Mouse (Mus musculus) lung, embryonic 14.5 days (tissue): ENCODE measurements around the gene P2ry12. TPM values are rescaled to one million over a fixed set of nuclear protein-coding genes. Genes with fewer than 3 reads are reported as not detected.
A peak's percentile ranks its signal among the peaks of the same experiment; 100 is the strongest.

ENCODE experiments used
- ATAC-seq: fragments of 200-750 bp; cut with Nextera tagmentation; 2 replicates; pipeline ENCODE4 v1.8.0; 2017; ENCODE audit warnings: mild to moderate bottlenecking, moderate TSS enrichment, moderate library complexity; ENCODE audit not compliant: insufficient read depth
- DNase-seq: peaks from one replicate; pipeline ENCODE4 v3.0.0-alpha.2; 2015
- H3K27ac ChIP-seq: fragments of 300-500 bp; sonication (generic); 2 replicates; pipeline ENCODE4 v1.5.1; 2014; ENCODE audit warnings: low read depth, mild to moderate bottlenecking, moderate library complexity
- H3K27me3 ChIP-seq: fragments of 300-500 bp; sonication (generic); 2 replicates; pipeline ENCODE4 v1.6.1; 2014; ENCODE audit warnings: low read length, control low read depth; ENCODE audit not compliant: insufficient read depth
- H3K36me3 ChIP-seq: fragments of 300-500 bp; sonication (generic); 2 replicates; pipeline ENCODE4 v1.6.1; 2014; ENCODE audit warnings: control low read depth; ENCODE audit not compliant: insufficient read depth
- H3K4me1 ChIP-seq: fragments of 300-500 bp; sonication (generic); 2 replicates; pipeline ENCODE4 v1.6.1; 2014; ENCODE audit warnings: antibody characterized with exemption, control low read depth; ENCODE audit not compliant: insufficient read depth
- H3K4me2 ChIP-seq: fragments of 300-500 bp; sonication (generic); 2 replicates; pipeline ENCODE4 v1.6.1; 2014; ENCODE audit warnings: mild to moderate bottlenecking
- H3K4me3 ChIP-seq: fragments of 300-500 bp; sonication (generic); 2 replicates; pipeline ENCODE4 v1.5.1; 2014; ENCODE audit warnings: low read depth, low read length
- H3K9ac ChIP-seq: fragments of 300-500 bp; sonication (generic); 2 replicates; pipeline ENCODE4 v1.6.1; 2014
- H3K9me3 ChIP-seq: fragments of 300-500 bp; sonication (generic); 2 replicates; pipeline ENCODE4 v1.6.1; 2016; ENCODE audit warnings: low read depth, low read length, control low read depth
- CTCF ChIP-seq: IDR thresholded peaks from 2 replicates; pipeline ENCODE4 v1.5.1; 2016; ENCODE audit warnings: antibody characterized with exemption, low read depth
- WGBS: fragments of 180-500 bp; shearing (Covaris S2); extraction: QIAGEN DNeasy Blood & Tissue Kit; methylation state at CpG from one replicate; pipeline ENCODE4 v1.1.7; 2014; 5-methylcytosine and 5-hydroxymethylcytosine counted together
- polyA plus RNA-seq: library from polyadenylated mRNA; unstranded; fragments of >200 nt; fragmentation: Nextera tagmentation; extraction: Ambion mirVana; gene quantifications from 2 replicates; pipeline ENCODE4 v1.2.1, GENCODE M21; 2014

P2ry12 gene
- polyA plus RNA-seq, 1 experiment from 2014 or later = 2.6 TPM

DNA sequence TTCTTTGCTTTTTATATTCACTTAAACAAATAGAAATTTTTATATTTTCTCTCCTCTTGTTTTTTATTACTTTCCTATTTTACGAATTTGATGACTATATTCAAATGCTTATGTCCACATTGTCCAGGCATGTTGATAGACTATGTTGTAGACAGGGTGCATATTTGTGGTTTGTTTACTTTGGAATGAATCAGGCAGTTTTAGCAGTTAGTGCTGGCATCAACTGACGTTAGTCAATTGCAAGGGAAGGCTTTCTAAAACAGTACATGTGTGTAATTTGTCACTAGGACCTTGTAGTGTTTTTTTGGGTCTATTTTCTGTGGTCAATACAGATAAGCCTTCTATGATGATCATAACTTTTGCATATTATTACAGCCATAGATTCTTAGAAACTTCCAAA lies 27.9 kb upstream of the P2ry12 start:
- no peak overlapping the region for H3K4me2 ChIP-seq
- no peaks in the 10 kb centered on the region for H3K27me3 ChIP-seq
- H3K4me1 ChIP-seq = no peaks in the 10 kb centered on the region
- H3K9ac ChIP-seq = no peak overlapping the region
- DNase-seq (no peak), ATAC-seq (no peak)
- H3K36me3 ChIP-seq = no peaks in the 10 kb centered on the region
- H3K27ac ChIP-seq = no peak overlapping the region
- no peaks in the 10 kb centered on the region for H3K9me3 ChIP-seq
- TF ChIP-seq CTCF = no peak
- whole genome bisulfite sequencing = 40% methylated on average over 2 of the region's 2 CpGs
- no peak overlapping the region for H3K4me3 ChIP-seq

DNA sequence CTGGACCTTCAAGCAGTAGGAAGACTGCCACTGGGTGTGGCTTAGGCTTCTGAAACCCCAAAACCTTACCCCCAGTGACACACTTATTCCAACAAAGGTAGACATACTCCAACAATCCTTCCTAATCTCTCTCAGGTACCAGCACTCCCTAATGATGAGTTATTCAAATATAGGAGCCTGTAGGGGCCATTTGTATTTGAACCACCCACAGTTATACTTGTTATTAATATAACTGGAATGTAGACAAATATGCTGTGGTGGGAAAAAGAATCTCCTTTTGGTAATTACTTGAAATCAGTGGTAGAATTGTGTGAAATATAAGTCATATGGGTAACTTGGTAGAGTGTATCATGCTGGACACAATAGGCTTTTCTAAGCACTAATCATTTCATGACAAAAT lies 15.9 kb upstream of the P2ry12 start:
- TF ChIP-seq CTCF = no peak
- no peaks in the 10 kb centered on the region for H3K27me3 ChIP-seq
- no peak overlapping the region for H3K4me3 ChIP-seq
- no peak overlapping the region for H3K9ac ChIP-seq
- no peak overlapping the region for H3K4me2 ChIP-seq
- H3K27ac ChIP-seq = no peak overlapping the region
- ATAC-seq (0 out of 2 replicates have a peak, but pooled peaks have one; percentile 4), DNase-seq (no peak)
- no peaks in the 10 kb centered on the region for H3K4me1 ChIP-seq
- no peaks in the 10 kb centered on the region for H3K9me3 ChIP-seq
- H3K36me3 ChIP-seq = no peaks in the 10 kb centered on the region

DNA sequence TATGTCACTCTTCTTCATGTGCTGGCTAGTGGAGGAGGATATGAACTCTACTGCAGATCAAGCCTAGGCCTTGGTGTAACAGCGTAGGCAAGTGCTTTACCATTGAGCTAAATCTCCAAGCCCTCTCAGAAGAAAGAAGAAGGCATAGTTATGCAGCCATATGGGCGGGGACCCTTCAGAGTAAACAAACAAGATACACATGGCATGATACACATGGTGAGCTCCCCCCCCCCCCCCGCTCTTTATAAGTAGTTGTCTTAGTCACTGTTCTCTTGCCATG lies 15.5 kb upstream of the P2ry12 start:
- ATAC-seq = no peak
- no peaks in the 10 kb centered on the region for H3K4me1 ChIP-seq
- no peaks in the 10 kb centered on the region for H3K9me3 ChIP-seq
- no peak for DNase-seq
- 69% methylated on average over 3 of the region's 3 CpGs for WGBS
- no peak for TF ChIP-seq CTCF
- H3K27ac ChIP-seq = no peak overlapping the region
- H3K4me3 ChIP-seq = no peak overlapping the region
- no peak overlapping the region for H3K4me2 ChIP-seq
- H3K27me3 ChIP-seq = no peaks in the 10 kb centered on the region
- H3K9ac ChIP-seq = no peak overlapping the region
- no peaks in the 10 kb centered on the region for H3K36me3 ChIP-seq

DNA sequence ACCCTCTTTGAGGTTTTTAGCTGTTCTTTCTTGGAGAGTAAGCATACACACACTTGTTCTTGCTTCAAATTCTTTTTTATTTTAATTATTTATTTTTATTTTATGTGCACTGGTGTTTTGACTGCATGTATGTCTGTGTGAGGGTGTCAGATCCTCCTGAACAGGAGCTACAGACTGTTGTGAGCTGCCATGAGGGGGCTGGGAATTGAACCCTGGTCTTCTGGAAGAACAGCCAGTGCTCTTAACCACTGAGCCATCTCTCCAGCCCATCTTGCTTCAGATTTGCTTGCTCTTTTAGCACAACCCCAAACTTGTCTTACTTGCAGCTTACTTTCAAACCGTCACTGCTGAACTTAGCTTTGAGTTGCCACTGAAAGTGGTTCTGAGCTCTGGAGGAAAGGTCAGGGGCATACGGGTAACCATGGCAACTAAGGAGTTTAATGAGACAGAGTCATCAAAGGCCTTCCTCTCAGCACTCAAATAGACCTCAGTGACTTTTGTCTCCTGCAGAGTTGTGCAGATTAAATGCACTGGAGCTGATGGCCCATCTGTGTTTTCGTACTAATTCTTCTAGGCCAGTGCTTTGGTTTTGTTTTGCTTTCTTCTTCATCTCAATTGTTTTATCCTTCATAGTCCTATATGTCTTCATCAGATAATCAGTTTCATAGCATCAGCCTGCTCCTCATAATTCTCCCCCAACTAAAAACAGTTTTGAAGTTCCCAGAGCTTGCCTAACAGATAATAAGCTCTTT lies 15.0 kb upstream of the P2ry12 start:
- no peak overlapping the region for H3K27ac ChIP-seq
- peak; percentile 90 for ATAC-seq
- no peaks in the 10 kb centered on the region for H3K9me3 ChIP-seq
- peak; percentile 54 for DNase-seq
- H3K4me1 ChIP-seq = no peaks in the 10 kb centered on the region
- no peak overlapping the region for H3K9ac ChIP-seq
- no peaks in the 10 kb centered on the region for H3K36me3 ChIP-seq
- no peak overlapping the region for H3K4me2 ChIP-seq
- TF ChIP-seq CTCF = no peak
- no peak overlapping the region for H3K4me3 ChIP-seq
- H3K27me3 ChIP-seq = no peaks in the 10 kb centered on the region
- 22% methylated on average over 3 of the region's 3 CpGs for WGBS

DNA sequence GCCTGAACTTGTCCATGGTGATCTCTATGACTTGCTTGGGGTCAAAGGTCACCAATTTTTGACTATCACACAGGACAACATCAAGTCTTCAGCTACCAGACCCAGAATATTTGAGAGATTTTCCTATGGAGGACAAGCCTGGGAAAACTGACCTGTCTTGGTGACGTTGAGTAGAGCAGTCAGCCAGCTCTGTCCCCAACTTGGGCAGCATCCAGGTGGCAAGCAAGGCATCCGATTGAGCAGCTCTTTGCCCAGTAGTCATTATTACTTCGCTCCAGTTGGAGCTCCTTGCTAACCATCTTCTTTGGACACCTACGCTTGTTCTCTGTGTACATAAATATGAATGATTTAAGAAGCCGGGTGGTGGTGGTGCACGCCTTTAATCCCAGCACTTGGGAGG lies 8.1 kb upstream of the P2ry12 start:
- H3K36me3 ChIP-seq = no peaks in the 10 kb centered on the region
- ATAC-seq (no peak), DNase-seq (no peak)
- no peak for TF ChIP-seq CTCF
- no peaks in the 10 kb centered on the region for H3K9me3 ChIP-seq
- no peak overlapping the region for H3K4me3 ChIP-seq
- H3K9ac ChIP-seq = no peak overlapping the region
- H3K4me2 ChIP-seq = no peak overlapping the region
- H3K27me3 ChIP-seq = no peaks in the 10 kb centered on the region
- no peak overlapping the region for H3K27ac ChIP-seq
- no peaks in the 10 kb centered on the region for H3K4me1 ChIP-seq
- WGBS = 84% methylated on average over 6 of the region's 6 CpGs

DNA sequence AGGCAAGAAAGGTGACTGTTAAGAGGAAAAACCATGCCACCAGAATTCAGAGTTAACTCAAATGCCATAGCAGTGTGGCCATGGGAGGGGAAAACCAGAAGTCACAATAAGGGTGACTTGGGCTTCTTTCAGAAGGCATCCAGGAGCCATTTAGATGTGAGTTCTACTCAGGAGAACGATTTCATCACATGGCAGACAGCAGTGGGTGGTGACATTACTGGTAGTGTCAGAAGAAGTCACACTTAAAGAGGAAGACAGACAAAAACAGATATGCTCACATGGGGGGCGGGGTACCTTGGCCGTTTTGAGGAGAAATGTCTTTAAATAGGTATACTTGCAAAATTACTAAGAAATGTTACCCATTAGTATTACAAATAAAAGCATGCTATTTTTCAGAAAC lies 1.3 kb upstream of the P2ry12 start:
- Histone ChIP-seq H3K4me3 (no peak overlapping the region), H3K27me3 (no peaks in the 10 kb centered on the region), H3K9ac (no peak overlapping the region), H3K27ac (no peak overlapping the region), H3K9me3 (no peaks in the 10 kb centered on the region), H3K4me2 (no peak overlapping the region), H3K4me1 (peaks cover 10% of the 10 kb centered on the region; the same call in 1 of the 2 replicates), H3K36me3 (no peaks in the 10 kb centered on the region)
- ATAC-seq (no peak), DNase-seq (no peak)
- TF ChIP-seq CTCF = no peak
- WGBS = 75% methylated on average over 3 of the region's 3 CpGs

DNA sequence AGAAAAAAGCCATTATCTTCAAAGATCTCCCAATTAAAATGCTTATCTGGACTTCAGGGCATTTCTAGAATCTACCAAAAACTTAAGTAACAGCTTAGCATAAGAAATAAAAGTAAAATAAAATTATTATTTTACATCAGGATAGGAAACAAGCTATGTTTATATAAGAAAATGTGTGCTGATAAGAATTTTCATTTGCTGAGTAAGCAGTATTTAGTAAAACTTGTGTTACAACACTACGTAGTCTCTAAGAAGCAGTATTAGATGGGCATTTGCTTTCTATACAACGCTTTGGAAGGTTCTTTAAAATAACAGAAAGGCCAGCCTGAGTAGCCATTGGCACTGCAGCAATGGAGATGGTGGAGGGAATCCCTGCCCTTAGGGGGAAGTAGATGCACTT lies 746 bp upstream of the P2ry12 start:
- no peak overlapping the region for H3K27ac ChIP-seq
- H3K36me3 ChIP-seq = no peaks in the 10 kb centered on the region
- WGBS = 81% methylated on average over 2 of the region's 2 CpGs
- H3K4me3 ChIP-seq = no peak overlapping the region
- H3K9ac ChIP-seq = no peak overlapping the region
- no peaks in the 10 kb centered on the region for H3K9me3 ChIP-seq
- H3K4me2 ChIP-seq = no peak overlapping the region
- H3K4me1 ChIP-seq = peaks cover 10% of the 10 kb centered on the region; the same call in 1 of the 2 replicates
- ATAC-seq (no peak), DNase-seq (no peak)
- TF ChIP-seq CTCF = no peak
- no peaks in the 10 kb centered on the region for H3K27me3 ChIP-seq
